Mouse (Mus musculus) liver, adult 2 months (tissue): Measurements from ENCODE around the gene Prkcsh.

Experiments
- CTCF ChIP-seq: fragments of 200-500 bp; IDR thresholded peaks from 2 replicates; pipeline ENCODE4 v1.5.1; 2011; ENCODE audit warnings: low read depth, low read length, control low read depth
- POLR2A ChIP-seq: fragments of 200-500 bp; IDR thresholded peaks from 2 replicates; pipeline ENCODE4 v1.6.1; 2011; ENCODE audit warnings: low read length, control low read depth; ENCODE audit not compliant: insufficient read depth; ENCODE audit errors: extremely low read depth

GRCm38 (mm10) chr9:22058011-22058424 is 55.4 kb downstream of the Prkcsh start:
- no peak for TF ChIP-seq CTCF
- TF ChIP-seq POLR2A = no peak
